Mouse (Mus musculus): ENCODE measurements around the gene Tshb.

Gene Tshb

DNA sequence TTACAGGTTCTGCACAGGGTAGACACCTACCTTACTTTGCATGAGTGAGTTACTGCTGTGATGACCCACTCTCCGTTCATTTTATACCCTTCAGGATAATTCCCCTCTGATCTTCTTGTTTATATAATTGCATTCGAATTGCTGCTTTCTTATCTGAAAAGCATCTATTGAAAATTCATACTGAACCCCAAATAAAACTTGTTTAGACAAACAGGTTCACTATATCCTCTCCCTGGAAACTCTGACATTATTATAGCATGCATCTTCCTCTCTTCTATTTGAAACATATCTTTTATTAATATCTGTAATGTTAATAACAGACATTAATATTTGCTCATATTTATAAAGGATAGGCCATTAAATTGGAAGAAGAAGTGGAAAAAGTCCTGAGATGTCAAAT lies at the start of gene Tshb:
Tshb (minus strand) TSS at position 101 of the 400 bp plus-strand sequence.
- no peak for ATAC-seq (ENCODE audit: low TSS enrichment)

DNA sequence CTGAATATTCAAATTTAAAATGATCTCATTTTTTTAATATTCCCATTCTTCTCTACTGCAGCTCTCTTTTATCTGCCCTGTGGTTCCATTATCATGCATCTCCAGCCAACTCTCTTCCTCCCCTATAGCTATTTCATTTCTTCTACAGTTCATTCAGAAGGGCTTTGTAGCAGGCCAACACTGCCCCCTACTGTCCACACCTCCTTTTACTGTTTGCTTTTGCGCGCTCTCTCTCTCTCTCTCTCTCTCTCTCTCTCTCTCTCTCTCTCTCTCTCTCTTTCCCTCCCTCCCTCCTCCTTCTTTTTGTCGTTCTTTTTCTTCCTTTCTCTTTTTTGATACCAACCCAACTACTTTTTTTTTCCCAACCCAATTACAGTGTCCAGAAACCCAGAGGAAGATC lies 21.4 kb upstream of the Tshb start:
- peak; percentile 72 for ATAC-seq (ENCODE audit: low TSS enrichment)

DNA sequence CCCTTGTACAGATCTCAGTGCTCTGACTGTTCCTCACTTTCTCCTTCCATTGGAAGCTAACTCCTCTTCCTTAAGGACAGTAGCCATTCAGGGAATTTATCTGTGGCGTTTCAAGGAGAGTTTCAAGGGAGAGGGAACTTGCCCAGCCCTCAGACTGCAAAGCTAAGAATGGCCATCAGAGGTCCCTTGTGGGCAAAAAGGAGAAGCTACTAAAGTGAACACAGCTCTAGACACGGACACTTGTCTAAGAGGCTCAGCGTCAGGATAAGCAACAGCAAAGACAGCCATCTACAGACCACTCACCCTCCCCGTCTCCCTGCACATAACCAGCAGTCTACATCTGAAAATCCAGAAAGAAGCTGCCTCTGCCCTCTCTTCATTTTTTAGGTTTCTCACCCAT lies 4.9 kb upstream of the Tshb start:
- peak; percentile 41; the same call in 1 of the 2 replicates for ATAC-seq (ENCODE audit: low TSS enrichment)

DNA sequence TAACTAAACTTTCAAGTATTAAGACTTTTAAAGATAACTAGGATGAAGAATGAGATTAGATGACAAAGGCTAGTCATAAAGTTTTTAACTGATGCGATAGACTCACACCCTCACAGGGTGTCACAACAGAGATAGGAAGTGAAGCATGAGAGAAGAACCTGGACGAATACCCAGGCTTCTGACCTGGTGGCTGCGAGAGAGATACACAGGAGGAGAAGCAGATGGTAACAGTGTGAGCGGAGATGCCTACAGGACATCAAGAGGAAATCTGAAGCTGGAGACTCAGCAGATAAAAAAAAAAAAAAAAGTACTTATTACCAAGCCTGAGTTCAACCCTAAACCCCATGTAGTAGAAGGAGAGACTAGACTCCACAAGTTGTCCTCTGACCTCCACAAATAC lies 9.5 kb downstream of the Tshb start:
- ATAC-seq (ENCODE audit: low TSS enrichment) = no peak

DNA sequence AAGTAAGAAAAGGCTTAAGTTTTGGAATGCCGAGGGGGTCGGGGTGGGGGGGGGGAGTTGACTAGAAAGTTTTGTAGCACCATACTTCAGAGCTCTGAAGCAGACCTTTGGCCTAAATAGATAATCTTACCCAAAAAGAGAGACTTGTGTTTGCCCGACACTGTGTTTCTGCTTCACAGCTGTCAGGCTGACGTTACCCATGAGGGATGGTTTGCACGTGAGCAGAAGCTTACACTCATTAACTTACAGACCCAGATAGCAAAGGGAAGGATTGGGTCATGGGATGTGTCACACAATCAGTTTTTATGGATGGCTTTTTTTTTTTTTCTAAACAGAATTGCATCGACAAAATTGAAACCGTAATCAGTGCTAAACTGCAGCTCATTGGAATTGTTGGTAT lies 17.7 kb downstream of the Tshb start:
- ATAC-seq (ENCODE audit: low TSS enrichment) = no peak

DNA sequence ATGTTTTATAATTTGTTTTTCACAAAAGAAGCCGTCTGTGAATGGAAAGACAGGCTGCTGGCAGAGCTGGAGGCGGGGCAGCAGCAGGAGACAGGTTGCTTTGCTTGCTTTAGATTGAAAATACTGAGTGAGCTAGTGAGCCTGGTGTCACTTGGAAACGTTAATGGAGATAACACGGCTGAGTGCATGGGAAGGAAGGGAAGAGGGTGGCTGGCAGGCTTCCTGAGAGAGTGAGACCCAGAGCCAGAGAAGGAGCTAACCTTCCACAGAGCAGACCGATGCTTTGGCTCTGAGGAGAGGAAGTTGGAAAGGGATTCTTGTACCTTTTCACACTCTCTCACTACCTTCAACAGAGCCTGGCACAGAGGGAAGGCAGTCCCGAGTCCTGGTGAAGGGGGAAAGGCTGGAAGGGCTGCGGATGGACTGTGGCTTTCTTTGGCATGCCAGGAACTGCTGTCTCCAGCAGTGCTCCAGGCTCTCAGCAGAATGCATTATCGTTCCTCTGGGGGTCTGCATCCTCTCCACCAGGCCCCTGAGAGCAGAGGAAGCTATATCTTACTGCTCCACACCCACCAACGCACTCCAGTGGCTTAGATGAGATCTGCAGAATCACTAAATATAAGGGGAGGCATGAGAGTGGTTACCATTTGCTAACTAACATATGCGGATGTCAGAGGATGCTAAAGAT lies 18.7 kb downstream of the Tshb start:
- ATAC-seq (ENCODE audit: low TSS enrichment) = peak; percentile 68

DNA sequence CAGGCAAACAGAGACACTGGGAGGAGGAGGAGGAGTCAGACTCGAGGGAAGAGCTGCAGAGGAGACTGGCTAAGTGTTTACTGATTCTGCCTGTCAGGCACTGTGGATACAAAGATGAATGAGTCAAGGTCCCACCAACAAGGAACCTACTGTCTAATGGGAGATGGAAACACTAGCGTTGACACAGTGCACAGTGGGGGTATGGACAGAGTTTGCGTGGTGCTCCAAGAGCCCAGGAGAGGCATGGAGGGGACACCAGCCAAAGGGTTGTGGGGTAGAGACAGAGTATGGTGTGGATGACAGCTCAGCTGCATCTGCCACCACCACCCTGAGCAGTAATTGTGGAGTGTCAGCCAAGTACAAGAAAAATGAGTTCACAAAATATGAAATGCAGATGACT lies 20.1 kb downstream of the Tshb start:
- ATAC-seq (ENCODE audit: low TSS enrichment) = peak; percentile 39

DNA sequence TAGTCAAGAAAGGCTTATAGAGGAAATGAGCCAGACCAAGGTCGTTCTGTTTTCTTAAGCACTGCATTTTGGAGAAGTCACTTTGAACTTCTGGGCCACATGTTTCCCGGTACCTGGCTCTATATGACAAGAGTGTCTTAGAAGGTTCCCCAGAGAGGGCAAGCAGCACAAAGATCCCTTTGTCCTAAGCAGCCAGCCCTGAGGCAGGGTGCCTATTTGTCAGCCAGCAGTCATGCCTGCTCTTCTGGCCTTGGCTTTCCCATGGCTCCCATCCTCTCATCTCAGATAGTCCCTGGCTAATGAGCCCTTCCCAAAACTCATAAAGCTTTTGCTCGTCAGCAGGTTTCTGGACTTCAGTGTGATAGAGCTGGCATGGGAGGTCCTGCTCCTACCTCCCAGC lies 22.3 kb downstream of the Tshb start:
- ATAC-seq (ENCODE audit: low TSS enrichment) = no peak

DNA sequence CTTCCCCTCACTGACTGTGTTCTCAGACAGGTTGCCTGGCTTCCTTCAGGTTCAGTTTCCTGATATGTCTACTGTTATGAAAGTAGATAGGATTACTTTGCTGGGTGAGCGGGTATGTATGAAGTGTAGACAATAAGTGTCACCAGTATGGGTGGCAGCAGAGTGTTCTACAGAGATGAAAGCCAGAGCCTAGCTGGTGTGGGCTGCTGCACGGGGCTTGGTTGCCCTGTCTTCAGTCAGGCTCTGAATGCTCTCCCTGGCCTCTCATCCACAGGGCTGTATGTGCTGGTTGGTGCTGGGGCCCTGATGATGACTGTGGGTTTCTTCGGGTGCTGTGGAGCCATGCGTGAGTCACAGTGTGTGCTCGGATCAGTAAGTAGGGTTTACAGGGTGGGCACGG lies 25.5 kb downstream of the Tshb start:
- ATAC-seq (ENCODE audit: low TSS enrichment) = no peak

DNA sequence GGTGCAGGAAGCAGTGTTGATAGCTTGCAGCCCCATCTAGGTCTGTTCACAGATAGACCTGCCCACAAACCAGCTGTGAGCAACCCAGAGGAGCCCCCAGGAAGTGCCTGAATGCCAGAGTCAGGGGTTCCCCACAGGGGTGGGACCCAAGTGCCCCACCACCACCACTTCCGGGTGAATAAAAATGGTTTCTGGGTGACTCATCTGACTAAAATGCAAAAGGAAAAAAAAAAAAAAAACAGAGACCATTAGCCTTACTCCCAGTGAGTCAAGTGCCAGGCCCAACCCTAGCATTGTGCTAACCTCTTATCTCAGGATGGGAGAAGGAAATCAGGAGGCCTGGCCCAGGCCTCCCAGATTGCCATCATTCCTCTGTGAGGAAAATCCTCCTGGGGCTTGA lies 26.7 kb downstream of the Tshb start:
- ATAC-seq (ENCODE audit: low TSS enrichment) = no peak

DNA sequence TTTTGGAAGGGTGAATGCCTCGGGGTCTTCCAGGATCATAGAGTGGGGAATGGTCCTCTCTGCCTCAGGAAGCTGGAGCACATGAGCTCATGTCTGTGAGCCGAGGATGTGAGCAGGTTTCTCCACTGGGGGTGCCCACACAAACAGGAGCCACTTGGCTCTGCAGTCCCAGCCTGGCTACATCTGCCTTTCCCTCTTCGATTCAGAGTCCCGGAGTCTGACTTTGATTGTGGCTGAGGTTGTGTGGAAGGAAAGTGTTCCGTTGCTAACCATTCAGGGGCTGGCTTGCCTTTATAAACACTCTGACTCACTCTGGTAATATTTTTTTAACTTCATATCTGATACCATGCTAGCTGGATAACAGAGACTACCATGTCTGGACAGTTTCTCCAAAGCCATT lies 30.1 kb downstream of the Tshb start:
- ATAC-seq (ENCODE audit: low TSS enrichment) = peak; percentile 50

DNA sequence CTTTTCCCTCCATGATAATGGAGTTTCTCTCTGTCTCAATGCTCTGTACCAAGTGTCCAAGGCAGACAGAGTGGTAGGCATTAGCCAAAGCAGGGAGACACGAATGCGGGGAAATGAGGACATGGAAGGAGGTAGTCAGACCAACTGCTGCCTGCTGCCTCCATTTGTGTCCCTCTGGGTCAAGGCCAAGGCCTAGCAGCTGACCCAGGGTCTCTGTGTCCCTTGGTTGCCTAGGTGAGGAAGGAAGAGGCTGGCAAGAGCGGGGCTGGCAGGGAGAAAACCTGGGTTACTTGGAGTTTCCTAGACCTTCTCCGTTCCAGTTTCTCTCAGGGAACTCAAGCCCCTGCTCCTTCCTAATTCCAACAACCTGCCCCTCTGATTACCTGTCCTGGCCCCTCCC lies 30.5 kb downstream of the Tshb start:
- no peak for ATAC-seq (ENCODE audit: low TSS enrichment)

DNA sequence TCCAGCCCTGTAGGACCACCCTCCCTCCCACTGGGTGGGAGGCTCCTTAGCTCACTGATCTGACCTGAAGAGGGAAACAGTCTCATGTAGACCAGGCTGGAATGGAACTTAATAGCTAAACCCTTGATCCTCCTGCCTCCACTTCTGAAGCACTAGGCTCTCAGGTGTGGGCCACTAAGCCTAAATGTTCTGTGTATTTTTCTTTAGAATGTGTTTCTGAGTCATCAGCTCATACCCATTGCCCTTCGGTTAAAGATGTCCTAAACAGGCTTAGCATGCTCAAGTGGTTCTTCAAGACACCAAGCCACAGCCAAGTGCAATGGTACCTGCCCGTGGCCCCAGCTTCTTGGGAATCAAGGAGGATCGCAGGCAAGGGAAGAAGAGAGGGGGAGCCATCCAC lies 31.0 kb downstream of the Tshb start:
- no peak for ATAC-seq (ENCODE audit: low TSS enrichment)

DNA sequence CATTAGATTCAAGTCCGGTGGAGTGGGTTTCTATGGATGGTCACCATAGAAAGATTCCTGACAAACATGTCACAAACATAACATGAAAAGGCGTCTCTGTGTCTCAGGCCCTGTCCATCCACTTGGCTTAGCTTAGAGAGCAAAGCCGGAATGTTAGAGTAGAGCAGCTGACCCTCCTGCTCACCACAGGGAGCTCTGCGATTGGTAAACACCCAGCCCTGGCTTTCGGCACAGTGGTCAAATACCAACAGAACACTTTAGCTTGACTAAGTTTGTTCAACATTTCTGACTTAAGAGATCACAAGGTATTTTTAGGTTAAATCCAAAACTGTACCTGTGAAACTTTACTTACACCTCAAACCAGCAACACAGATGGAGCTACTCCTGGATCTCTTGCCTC lies 31.4 kb downstream of the Tshb start:
- ATAC-seq (ENCODE audit: low TSS enrichment) = no peak

DNA sequence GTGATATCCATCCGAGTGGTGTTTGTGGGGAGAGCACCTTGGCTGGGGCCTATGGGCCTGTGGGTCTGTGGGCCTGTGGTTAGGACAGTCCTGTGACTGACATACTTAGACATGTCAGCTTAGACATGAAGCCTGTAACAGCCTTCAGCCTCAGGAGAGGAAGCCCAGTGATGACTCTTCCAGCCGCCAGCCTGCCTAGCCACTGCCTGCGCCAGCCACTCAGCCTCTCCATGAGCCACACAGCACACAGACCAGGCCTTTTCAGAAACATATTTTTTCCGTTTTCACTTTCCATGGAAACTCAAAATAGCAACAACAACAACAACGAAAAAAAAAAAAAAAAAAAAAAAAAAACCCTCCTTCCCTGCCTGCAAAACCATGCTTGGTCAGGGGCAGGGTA lies 33.8 kb downstream of the Tshb start:
- no peak for ATAC-seq (ENCODE audit: low TSS enrichment)

DNA sequence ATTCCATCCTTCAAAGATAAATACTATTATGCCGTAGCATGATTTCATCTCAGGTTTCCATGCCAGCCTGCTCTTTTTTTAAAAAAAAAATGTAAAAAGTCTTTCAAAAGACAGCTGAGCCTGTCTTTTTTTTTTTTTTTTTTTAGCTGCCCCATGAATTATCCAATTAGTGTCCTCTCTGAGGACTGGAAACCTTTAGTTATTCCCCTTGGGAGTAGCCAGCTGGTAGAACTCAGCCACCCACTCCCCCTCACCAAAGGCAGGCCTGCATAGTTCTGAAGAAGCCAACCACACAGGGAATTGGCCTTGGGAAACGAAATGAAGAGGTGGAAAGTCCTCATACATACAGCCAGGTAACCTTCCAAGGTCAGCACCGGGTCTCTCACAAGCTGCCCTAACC lies 34.5 kb downstream of the Tshb start:
- ATAC-seq (ENCODE audit: low TSS enrichment) = no peak

DNA sequence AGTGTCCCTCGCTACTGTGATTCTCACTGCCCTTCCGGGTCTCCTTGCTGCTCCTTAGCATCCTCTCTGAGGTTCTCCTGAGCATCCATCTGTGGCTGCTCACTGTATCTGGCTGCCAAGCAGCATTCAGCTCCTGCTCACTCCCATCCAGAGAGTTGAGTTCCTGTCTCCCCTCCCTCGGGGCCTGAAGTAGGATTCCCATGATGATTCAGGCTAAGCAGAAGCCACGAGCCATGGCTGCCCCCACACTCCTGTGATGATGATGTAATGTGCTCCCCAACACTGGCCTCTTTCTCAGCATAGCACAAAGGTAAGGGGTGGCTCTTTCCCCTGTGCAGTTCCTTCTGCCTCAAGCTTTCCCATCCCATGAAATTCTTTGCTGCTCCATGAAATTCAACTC lies 36.3 kb downstream of the Tshb start:
- peak; percentile 56 for ATAC-seq (ENCODE audit: low TSS enrichment)

DNA sequence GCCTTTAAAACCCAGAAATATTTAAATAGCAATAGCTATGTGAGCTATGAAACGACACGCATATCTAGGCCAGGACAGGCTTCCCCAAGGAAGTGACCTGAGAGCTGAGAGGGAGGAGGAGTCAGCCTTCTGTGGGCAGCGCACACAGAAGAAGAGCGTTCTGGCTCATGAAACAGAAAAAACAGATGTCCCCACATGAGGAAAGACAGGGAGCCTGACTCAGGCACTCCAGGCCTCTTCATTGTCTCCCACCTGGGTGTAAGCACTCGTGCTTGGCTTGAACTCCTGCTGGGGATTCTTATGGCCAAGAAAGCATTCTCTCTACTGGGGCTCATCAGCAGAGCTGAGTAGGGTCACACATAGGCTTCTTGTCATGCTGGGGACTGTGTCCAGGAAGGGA lies 37.9 kb downstream of the Tshb start:
- ATAC-seq (ENCODE audit: low TSS enrichment) = peak; percentile 54

DNA sequence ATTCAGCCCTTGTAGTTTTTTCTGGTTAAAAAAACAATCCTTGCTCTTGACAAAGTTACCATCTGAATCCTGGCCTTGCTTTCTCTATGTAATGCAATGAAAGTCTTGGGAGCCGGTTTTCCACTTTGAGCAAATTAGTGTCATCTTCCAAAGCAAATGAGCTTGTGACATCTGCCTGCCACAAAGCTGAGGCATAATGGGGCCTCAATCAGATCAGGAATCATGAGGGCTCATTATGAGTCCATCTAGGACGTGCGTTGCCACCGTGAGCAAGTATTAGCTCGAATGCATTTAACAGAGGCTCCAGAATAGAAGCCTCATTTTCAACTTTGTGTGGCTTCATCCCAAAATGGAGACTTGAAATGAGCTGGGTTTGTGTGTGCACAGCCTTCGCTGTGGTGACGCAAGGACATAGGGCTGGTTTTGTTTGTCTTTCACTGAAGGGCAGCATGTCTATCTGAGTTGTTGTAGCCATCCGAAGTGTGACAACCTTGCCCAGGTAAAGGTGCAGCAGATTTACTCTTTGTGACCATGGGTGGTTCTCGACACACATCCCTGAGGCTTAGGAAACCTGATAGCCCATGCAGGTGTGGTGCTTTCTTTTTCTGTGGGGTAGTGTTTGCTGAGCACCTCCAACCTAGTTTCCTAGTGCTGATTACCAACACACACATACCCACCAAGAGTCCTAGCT lies 38.6 kb downstream of the Tshb start:
- no peak for ATAC-seq (ENCODE audit: low TSS enrichment)

DNA sequence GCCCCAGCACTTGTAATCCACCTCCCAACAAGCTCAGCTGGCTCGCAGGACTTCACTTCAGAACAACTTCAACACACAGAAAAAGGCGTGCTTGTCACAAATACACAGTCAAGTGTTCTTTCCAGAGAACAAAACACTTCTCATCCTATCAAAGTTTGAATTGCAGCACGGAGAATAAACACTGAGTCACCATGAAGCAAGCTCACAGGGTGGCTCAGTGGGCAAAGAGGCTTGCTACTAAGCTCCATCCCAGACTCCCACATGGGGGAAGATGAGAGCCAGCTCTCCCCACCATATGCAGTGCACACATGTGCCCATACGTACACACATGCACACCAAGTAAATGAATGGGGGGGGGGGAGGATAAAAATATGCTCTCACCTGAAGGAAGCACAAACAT lies 39.3 kb downstream of the Tshb start:
- no peak for ATAC-seq (ENCODE audit: low TSS enrichment)

DNA sequence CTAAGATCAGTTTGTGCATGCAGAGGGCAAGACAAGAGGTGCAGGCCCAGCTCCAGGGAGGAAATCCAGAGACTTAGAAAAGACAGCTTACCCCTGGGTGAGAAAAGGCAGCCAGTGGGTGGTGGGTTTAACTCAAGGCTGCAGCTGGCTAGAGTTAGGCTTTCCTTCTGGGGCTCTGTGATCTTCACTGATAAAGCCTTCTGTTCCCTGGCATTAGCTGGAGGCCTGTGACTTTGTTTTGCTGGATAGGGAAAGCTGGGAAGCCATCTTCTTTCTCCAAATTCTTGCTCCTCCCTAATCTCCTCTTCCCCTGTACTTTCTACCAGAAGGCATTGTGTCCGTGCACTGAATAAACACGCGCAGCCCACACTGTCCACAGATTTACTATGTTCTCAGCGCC lies 39.8 kb downstream of the Tshb start:
- no peak for ATAC-seq (ENCODE audit: low TSS enrichment)

DNA sequence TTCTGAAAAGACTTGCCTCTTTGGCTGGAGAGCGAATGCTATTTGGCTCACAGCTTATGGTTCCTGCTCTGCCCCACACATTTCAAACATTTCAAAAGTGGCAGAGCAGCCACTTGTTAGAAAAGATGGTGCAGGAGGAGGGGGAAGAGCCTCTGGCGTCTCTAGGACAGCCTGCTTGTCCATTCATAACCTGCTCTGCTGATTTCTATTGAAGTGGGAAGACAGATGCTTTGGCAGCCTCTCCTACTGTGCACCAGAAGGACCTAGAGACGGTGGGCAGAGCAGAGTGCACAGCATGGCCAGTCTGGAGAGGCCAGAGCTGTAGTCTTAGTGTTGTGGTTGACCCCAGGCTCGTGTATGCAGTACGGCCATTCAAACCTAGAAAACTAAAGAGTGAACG lies 43.6 kb downstream of the Tshb start:
- ATAC-seq (ENCODE audit: low TSS enrichment) = no peak

DNA sequence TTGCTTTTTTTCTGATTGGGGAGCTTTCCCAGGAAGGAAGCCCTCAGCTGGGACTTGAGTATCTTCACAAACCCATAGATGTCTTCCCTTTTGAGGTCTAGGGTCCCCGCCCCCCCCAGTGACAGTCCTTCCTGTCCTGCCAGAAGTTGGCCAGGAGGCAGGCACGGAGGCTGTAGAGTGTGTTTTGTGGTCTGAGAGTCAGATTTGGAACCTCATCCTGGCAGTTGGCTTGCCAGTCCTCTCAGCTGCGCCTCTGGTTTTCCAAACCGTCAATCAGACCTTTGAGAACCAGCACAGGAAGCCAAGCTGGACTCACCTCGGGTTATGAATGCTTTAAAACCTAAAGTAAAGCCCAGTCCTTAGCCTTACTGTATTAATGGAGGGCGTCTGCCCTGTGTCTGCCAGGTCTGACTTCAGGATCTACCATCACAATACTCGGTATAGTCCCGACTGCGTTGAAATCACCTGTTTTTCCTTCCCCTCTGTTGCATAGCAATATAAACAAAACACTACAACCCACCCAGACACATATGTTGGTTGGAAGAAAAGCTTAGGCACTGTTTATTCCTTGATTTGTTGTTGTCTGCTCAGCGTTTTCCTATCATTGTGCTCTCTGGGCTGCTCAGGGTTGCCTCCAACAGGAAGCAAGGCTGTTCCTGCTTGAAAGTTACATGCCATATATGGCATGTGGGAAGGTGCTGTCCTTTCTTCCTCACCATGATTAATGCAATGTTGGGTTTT lies 44.2 kb downstream of the Tshb start:
- no peak for ATAC-seq (ENCODE audit: low TSS enrichment)

Measured in frontal cortex, adult (tissue).